Mouse (Mus musculus) liver, embryonic 13.5 days (tissue): ENCODE data around the gene Krcc1. TPM values are rescaled to one million over a fixed set of nuclear protein-coding genes. Genes with fewer than 3 reads are reported as not detected.

Source experiments
- ATAC-seq: fragments of 200-750 bp; cut with Nextera tagmentation; 2 replicates; pipeline ENCODE4 v1.8.0; 2017; ENCODE audit warnings: low read depth, mild to moderate bottlenecking, moderate number of reproducible peaks, moderate library complexity
- DNase-seq: peaks from one replicate; pipeline ENCODE4 v3.0.0; 2022
- H3K27ac ChIP-seq: fragments of 300-500 bp; sonication (generic); 2 replicates; pipeline ENCODE4 v1.5.1; 2015; ENCODE audit warnings: moderate library complexity, mild to moderate bottlenecking, inconsistent platforms
- H3K27me3 ChIP-seq: fragments of 300-500 bp; sonication (generic); 2 replicates; pipeline ENCODE4 v1.6.1; 2015; ENCODE audit warnings: mild to moderate bottlenecking, inconsistent platforms
- H3K36me3 ChIP-seq: fragments of 300-500 bp; sonication (generic); 2 replicates; pipeline ENCODE4 v1.6.1; 2015; ENCODE audit warnings: mild to moderate bottlenecking, inconsistent platforms
- H3K4me1 ChIP-seq: fragments of 300-500 bp; sonication (generic); replicated peaks from 2 replicates; pipeline ENCODE4 v1.6.1; 2015; ENCODE audit warnings: inconsistent platforms
- H3K4me2 ChIP-seq: fragments of 300-500 bp; sonication (generic); 2 replicates; pipeline ENCODE4 v1.6.1; 2015; ENCODE audit warnings: inconsistent platforms, mild to moderate bottlenecking, moderate library complexity
- H3K4me3 ChIP-seq: fragments of 300-500 bp; sonication (generic); replicated peaks from 2 replicates; pipeline ENCODE4 v1.5.1; 2015; ENCODE audit warnings: mild to moderate bottlenecking, inconsistent platforms
- H3K9ac ChIP-seq: fragments of 300-500 bp; sonication (generic); 2 replicates; pipeline ENCODE4 v1.6.1; 2015; ENCODE audit warnings: mild to moderate bottlenecking, inconsistent platforms
- H3K9me3 ChIP-seq: fragments of 300-500 bp; sonication (generic); replicated peaks from 2 replicates; pipeline ENCODE4 v1.6.1; 2016; ENCODE audit warnings: inconsistent platforms
- WGBS: fragments of 180-500 bp; shearing (Covaris S2); methylation state at CpG from one replicate; pipeline ENCODE4 v1.1.7; 2015; ENCODE audit not compliant: insufficient replicate concordance; 5-methylcytosine and 5-hydroxymethylcytosine counted together
- polyA plus RNA-seq: library from polyadenylated mRNA; unstranded; fragments of >200 nt; fragmentation: Nextera tagmentation; extraction: Ambion mirVana; gene quantifications from 2 replicates; pipeline ENCODE4 v1.2.1, GENCODE M21; 2015

The Krcc1 gene
- 24.0 and 27.8 TPM in 2 replicates for polyA plus RNA-seq

- peak; percentile 97 for DNase-seq
- Histone ChIP-seq H3K36me3 (no peaks in the 10 kb centered on the region), H3K9ac (peak within 1 kb of the TSS; percentile 98), H3K4me2 (peak within 1 kb of the TSS; percentile 85), H3K27ac (peak within 1 kb of the TSS; percentile 92), H3K4me1 (peaks cover 25% of the 10 kb centered on the region), H3K4me3 (peak within 1 kb of the TSS; percentile 88), H3K27me3 (no peaks in the 10 kb centered on the region), H3K9me3 (no peaks in the 10 kb centered on the region)
- peak; percentile 92 for ATAC-seq
- under 1% methylated on average over 67 of the region's 84 CpGs for WGBS
Observed at GRCm38 (mm10) chr6:71271389-71272315, at the start of gene Krcc1. Gene Krcc1, plus strand, starts transcription at chr6:71271677.

GRCm38 (mm10) chr6:71224184-71224943 is 47.1 kb upstream of the Krcc1 start:
- Histone ChIP-seq H3K27me3 (no peaks in the 10 kb centered on the region), H3K36me3 (no peaks in the 10 kb centered on the region), H3K9me3 (no peaks in the 10 kb centered on the region), H3K4me3 (no peak overlapping the region), H3K4me1 (no peaks in the 10 kb centered on the region; the same call in 1 of the 2 replicates), H3K4me2 (no peak overlapping the region), H3K9ac (no peak overlapping the region), H3K27ac (no peak overlapping the region)
- 55% methylated on average over 3 of the region's 3 CpGs for WGBS
- ATAC-seq (no peak), DNase-seq (no peak)

GRCm38 (mm10) chr6:71226544-71226943 is 44.9 kb upstream of the Krcc1 start:
- WGBS, result 42% methylated on average over 6 of the region's 6 CpGs
- ATAC-seq, result no peak
- Histone ChIP-seq H3K4me3 (no peak overlapping the region), H3K9me3 (no peaks in the 10 kb centered on the region), H3K27ac (no peak overlapping the region), H3K9ac (no peak overlapping the region), H3K4me2 (no peak overlapping the region), H3K4me1 (no peaks in the 10 kb centered on the region; the same call in 1 of the 2 replicates), H3K27me3 (no peaks in the 10 kb centered on the region), H3K36me3 (no peaks in the 10 kb centered on the region)
- no peak for DNase-seq

GRCm38 (mm10) chr6:71227157-71227770 is 44.2 kb upstream of the Krcc1 start:
- DNase-seq (no peak), ATAC-seq (no peak)
- Histone ChIP-seq H3K9me3 (no peaks in the 10 kb centered on the region), H3K4me2 (no peak overlapping the region), H3K4me1 (no peaks in the 10 kb centered on the region; the same call in 1 of the 2 replicates), H3K4me3 (no peak overlapping the region), H3K27ac (no peak overlapping the region), H3K36me3 (no peaks in the 10 kb centered on the region), H3K9ac (no peak overlapping the region), H3K27me3 (no peaks in the 10 kb centered on the region)
- 39% methylated on average over 7 of the region's 7 CpGs for WGBS

- no peak overlapping the region for H3K9ac ChIP-seq
- WGBS, result 39% methylated on average over 13 of the region's 13 CpGs
- H3K27ac ChIP-seq, result 0 out of 2 replicates have a peak overlapping the region, but pooled peaks have one; percentile 24
- ATAC-seq (no peak), DNase-seq (no peak)
- no peak overlapping the region for H3K4me2 ChIP-seq
- no peaks in the 10 kb centered on the region for H3K9me3 ChIP-seq
- no peaks in the 10 kb centered on the region for H3K27me3 ChIP-seq
- no peaks in the 10 kb centered on the region for H3K36me3 ChIP-seq
- no peak overlapping the region for H3K4me3 ChIP-seq
- H3K4me1 ChIP-seq, result no peaks in the 10 kb centered on the region
Observed at GRCm38 (mm10) chr6:71235121-71235520, 36.4 kb upstream of the Krcc1 start.

- peak; percentile 66 for ATAC-seq
- no peaks in the 10 kb centered on the region for H3K36me3 ChIP-seq
Observed at GRCm38 (mm10) chr6:71235944-71236343, 35.5 kb upstream of the Krcc1 start.

GRCm38 (mm10) chr6:71236506-71236905 is 35.0 kb upstream of the Krcc1 start:
- no peak overlapping the region for H3K9ac ChIP-seq
- peak; percentile 46 for ATAC-seq
- DNase-seq, result no peak
- H3K36me3 ChIP-seq, result no peaks in the 10 kb centered on the region
- no peak overlapping the region for H3K4me3 ChIP-seq
- WGBS, result 59% methylated on average over 6 of the region's 6 CpGs
- H3K27ac ChIP-seq, result peak overlapping the region; percentile 67
- no peak overlapping the region for H3K4me2 ChIP-seq
- no peaks in the 10 kb centered on the region for H3K9me3 ChIP-seq
- no peaks in the 10 kb centered on the region for H3K4me1 ChIP-seq
- no peaks in the 10 kb centered on the region for H3K27me3 ChIP-seq

More at GRCm38 (mm10) chr6:71235944-71236343, 35.5 kb upstream of the Krcc1 start:
- Histone ChIP-seq H3K4me2 (no peak overlapping the region), H3K27ac (peak overlapping the region; percentile 67), H3K4me1 (no peaks in the 10 kb centered on the region), H3K27me3 (no peaks in the 10 kb centered on the region), H3K9ac (no peak overlapping the region), H3K9me3 (no peaks in the 10 kb centered on the region), H3K4me3 (no peak overlapping the region)
- WGBS, result 47% methylated on average over 3 of the region's 3 CpGs
- DNase-seq, result no peak

- Histone ChIP-seq H3K4me3 (no peak overlapping the region), H3K4me1 (no peaks in the 10 kb centered on the region), H3K9ac (no peak overlapping the region), H3K9me3 (no peaks in the 10 kb centered on the region), H3K4me2 (no peak overlapping the region), H3K36me3 (no peaks in the 10 kb centered on the region), H3K27me3 (no peaks in the 10 kb centered on the region), H3K27ac (peak overlapping the region; percentile 67)
- 60% methylated on average over 6 of the region's 6 CpGs for WGBS
- DNase-seq, result no peak
- ATAC-seq, result peak; percentile 24; the same call in 1 of the 2 replicates
Observed at GRCm38 (mm10) chr6:71237031-71237431, 34.4 kb upstream of the Krcc1 start.

GRCm38 (mm10) chr6:71239069-71239750 is 32.3 kb upstream of the Krcc1 start:
- 83% methylated on average over 26 of the region's 26 CpGs for WGBS
- DNase-seq (no peak), ATAC-seq (no peak)
- Histone ChIP-seq H3K9me3 (no peaks in the 10 kb centered on the region), H3K4me1 (no peaks in the 10 kb centered on the region), H3K4me2 (no peak overlapping the region), H3K27me3 (no peaks in the 10 kb centered on the region), H3K27ac (no peak overlapping the region), H3K36me3 (no peaks in the 10 kb centered on the region), H3K9ac (no peak overlapping the region), H3K4me3 (no peak overlapping the region)

- Histone ChIP-seq H3K4me2 (no peak overlapping the region), H3K27me3 (no peaks in the 10 kb centered on the region), H3K9me3 (no peaks in the 10 kb centered on the region), H3K4me1 (no peaks in the 10 kb centered on the region), H3K9ac (no peak overlapping the region), H3K27ac (no peak overlapping the region), H3K36me3 (no peaks in the 10 kb centered on the region), H3K4me3 (no peak overlapping the region)
- DNase-seq (no peak), ATAC-seq (no peak)
- 74% methylated on average over 7 of the region's 7 CpGs for WGBS
Observed at GRCm38 (mm10) chr6:71240831-71241230, 30.6 kb upstream of the Krcc1 start.
